Mouse (Mus musculus) adrenal gland, adult (tissue): ENCODE results near the gene Tlr6.

Experiments
- DNase-seq, 2 experiments: peaks; one replicate each; pipeline ENCODE4 v3.0.0; 2022 to 2023; ENCODE audit warnings: low spot score in 1 of 2; ENCODE audit not compliant: inconsistent age in 2 of 2

The Tlr6 gene

GRCm38 (mm10) chr5:64932775-64933174 is 27.1 kb downstream of the Tlr6 start:
- no peak for DNase-seq

DNA sequence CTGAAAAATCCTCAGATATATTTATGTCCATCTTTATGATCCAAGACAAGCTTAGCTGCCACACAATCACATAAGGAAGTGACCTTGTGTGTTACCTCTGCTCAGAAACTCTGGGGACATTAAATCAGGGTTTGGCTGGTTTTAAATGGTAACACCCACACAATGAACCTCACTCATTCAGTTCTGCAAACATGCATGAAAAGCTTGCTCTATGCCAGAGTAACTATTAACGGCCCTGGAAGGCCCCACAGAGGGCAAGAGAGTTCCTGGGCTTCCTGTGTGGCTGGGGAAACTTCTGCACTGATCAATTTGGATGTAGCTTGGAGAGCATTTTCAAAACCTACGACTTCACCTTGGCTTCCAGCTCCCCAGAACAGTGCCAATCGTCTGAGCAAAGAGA is 27.7 kb downstream of the Tlr6 start:
- no peak for DNase-seq

GRCm38 (mm10) chr5:64922891-64923381 is 37.0 kb downstream of the Tlr6 start:
- DNase-seq = no peak

- no peak for DNase-seq
Measured at GRCm38 (mm10) chr5:64918616-64919597, 41.0 kb downstream of the Tlr6 start.

GRCm38 (mm10) chr5:64917721-64918120 is 42.2 kb downstream of the Tlr6 start:
- DNase-seq = no peak

DNA sequence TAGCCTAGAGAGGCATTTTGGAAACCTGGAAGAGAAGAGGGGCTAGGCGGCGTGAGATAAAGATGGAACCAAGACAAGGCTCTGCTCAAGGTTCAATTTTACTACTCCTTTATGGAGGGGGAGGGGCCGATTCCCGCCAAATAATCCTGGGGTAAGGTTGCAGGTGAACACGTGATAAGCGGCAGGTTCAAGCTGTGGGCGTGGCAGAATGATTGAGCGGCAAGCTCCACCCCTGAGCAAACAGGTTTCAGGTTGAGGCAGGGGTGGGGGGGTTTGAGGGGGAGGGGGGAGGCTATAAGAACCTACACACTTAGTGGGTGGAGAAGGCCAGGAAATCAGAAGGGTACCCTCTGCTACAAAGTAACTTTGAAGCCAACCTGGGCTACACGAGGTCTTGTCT is 42.7 kb downstream of the Tlr6 start:
- DNase-seq = no peak

DNA sequence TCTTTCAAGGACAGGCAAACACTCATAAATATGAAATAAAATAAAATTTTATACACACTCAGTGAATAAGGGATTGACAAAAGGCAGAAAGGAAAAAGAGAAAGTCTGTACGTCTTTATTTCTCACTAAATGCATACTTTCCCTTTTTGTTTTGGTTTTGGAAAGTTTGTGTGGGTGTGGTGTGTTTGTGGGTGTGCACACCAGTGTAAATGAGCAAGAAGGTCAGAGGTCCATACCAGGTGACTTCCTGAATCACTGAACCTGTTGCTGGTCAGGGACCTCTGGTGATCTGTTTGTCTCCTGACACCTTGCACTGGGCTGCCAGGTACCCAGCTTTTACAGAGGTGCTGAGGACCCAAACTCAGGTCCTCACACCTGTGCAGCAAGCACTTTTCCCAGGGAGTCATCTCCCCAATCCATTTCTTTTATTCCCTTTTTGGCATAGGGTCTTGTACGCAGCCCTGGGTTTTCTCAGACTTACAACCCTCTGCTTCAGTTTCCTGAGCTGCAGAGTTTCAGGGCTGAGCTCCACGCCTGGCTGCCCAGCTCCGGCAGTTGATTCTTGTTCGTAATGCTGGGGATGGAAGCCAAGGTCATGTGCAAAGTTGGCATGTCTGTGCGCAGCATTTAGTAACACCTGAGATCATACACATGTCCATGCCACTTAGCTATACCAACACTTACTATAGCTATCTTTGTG is 51.2 kb downstream of the Tlr6 start:
- DNase-seq = no peak

DNA sequence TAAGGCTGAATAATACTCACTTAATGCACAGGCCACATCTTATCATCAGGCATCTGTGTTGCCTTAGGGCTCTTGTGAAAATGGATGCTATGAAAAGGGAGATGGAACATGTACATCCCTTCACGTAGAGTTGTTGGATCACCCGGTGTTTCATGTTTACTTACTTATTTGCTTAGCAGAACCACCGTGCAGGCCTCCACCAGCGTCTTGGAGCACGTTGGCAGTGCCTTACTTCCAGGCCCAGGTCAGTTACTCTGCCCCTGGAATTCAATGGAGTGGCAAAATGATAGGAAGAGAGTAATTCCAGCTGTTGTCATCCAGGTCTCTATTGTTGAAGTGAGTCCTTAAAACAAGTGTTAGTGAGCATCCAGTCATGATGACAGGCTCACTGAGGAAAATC is 52.0 kb downstream of the Tlr6 start:
- no peak for DNase-seq

DNA sequence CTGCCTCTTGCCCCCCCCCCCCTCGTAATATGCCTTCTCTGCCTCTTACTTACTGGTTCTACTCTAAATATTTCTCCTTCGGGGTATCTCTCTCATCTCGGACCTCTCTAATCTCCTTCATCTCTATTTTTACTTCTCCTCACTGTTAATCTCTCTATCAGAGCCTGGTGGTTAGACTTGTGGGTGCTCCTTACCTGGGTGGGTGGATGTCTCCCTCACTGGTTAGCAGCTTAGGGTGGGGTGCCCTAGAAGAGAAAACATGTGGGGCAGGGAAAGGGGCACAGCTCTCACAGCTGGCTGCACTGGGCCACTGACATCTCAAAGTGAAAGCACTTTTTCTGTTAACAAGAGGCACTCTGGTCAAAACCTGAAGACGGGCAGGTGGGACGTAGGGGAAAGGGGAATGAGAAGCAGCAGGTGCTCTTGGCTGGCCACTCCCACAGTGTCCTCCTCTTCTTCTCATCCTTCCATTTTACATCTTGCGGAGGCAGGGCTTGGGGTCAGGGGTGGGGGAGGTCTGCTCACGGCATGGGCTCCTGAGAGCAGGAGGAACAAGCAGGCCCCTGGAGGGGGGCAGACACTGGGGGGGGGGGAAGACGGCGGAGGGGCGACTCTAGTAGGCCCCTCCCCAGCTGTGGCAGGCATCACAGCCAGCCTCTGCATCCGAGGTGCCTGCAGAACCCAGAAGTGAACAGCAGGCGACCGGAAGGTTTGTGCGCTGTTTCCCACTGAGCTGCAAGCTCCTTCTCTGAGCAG is 54.2 kb downstream of the Tlr6 start:
- no peak for DNase-seq
